Mouse (Mus musculus) liver, embryonic 13.5 days (tissue): ENCODE measurements around the gene Gm49395. TPM values are rescaled to one million over a fixed set of nuclear protein-coding genes. Genes with fewer than 3 reads are reported as not detected.

ENCODE experiments used
- ATAC-seq: fragments of 200-750 bp; cut with Nextera tagmentation; 2 replicates; pipeline ENCODE4 v1.8.0; 2017; ENCODE audit warnings: low read depth, mild to moderate bottlenecking, moderate number of reproducible peaks, moderate library complexity
- DNase-seq: peaks from one replicate; pipeline ENCODE4 v3.0.0; 2022
- H3K27ac ChIP-seq: fragments of 300-500 bp; sonication (generic); 2 replicates; pipeline ENCODE4 v1.5.1; 2015; ENCODE audit warnings: moderate library complexity, mild to moderate bottlenecking, inconsistent platforms
- H3K27me3 ChIP-seq: fragments of 300-500 bp; sonication (generic); 2 replicates; pipeline ENCODE4 v1.6.1; 2015; ENCODE audit warnings: mild to moderate bottlenecking, inconsistent platforms
- H3K36me3 ChIP-seq: fragments of 300-500 bp; sonication (generic); 2 replicates; pipeline ENCODE4 v1.6.1; 2015; ENCODE audit warnings: mild to moderate bottlenecking, inconsistent platforms
- H3K4me1 ChIP-seq: fragments of 300-500 bp; sonication (generic); replicated peaks from 2 replicates; pipeline ENCODE4 v1.6.1; 2015; ENCODE audit warnings: inconsistent platforms
- H3K4me2 ChIP-seq: fragments of 300-500 bp; sonication (generic); 2 replicates; pipeline ENCODE4 v1.6.1; 2015; ENCODE audit warnings: inconsistent platforms, mild to moderate bottlenecking, moderate library complexity
- H3K4me3 ChIP-seq: fragments of 300-500 bp; sonication (generic); replicated peaks from 2 replicates; pipeline ENCODE4 v1.5.1; 2015; ENCODE audit warnings: mild to moderate bottlenecking, inconsistent platforms
- H3K9ac ChIP-seq: fragments of 300-500 bp; sonication (generic); 2 replicates; pipeline ENCODE4 v1.6.1; 2015; ENCODE audit warnings: mild to moderate bottlenecking, inconsistent platforms
- H3K9me3 ChIP-seq: fragments of 300-500 bp; sonication (generic); replicated peaks from 2 replicates; pipeline ENCODE4 v1.6.1; 2016; ENCODE audit warnings: inconsistent platforms
- WGBS: fragments of 180-500 bp; shearing (Covaris S2); methylation state at CpG from one replicate; pipeline ENCODE4 v1.1.7; 2015; ENCODE audit not compliant: insufficient replicate concordance; 5-methylcytosine and 5-hydroxymethylcytosine counted together
- polyA plus RNA-seq: library from polyadenylated mRNA; unstranded; fragments of >200 nt; fragmentation: Nextera tagmentation; extraction: Ambion mirVana; gene quantifications from 2 replicates; pipeline ENCODE4 v1.2.1, GENCODE M21; 2015

Gm49395 gene
- polyA plus RNA-seq, 1 experiment from 2014 or later = 2.9 TPM

- Histone ChIP-seq H3K4me1 (peaks cover 14% of the 10 kb centered on the region), H3K4me3 (no peak overlapping the region), H3K9me3 (no peaks in the 10 kb centered on the region), H3K36me3 (peaks cover 17% of the 10 kb centered on the region), H3K9ac (no peak overlapping the region), H3K27ac (no peak overlapping the region), H3K27me3 (no peaks in the 10 kb centered on the region), H3K4me2 (no peak overlapping the region)
- DNase-seq (no peak), ATAC-seq (no peak)
- WGBS = 73% methylated on average over 7 of the region's 7 CpGs
These were observed 19.4 kb downstream of the Gm49395 start for GRCm38 (mm10) chr13:115082339-115082738.

- H3K4me3 ChIP-seq = no peak overlapping the region
- no peaks in the 10 kb centered on the region for H3K27me3 ChIP-seq
- DNase-seq (no peak), ATAC-seq (no peak)
- no peaks in the 10 kb centered on the region for H3K9me3 ChIP-seq
- peaks cover 3% of the 10 kb centered on the region; the same call in 1 of the 2 replicates for H3K4me1 ChIP-seq
- no peak overlapping the region for H3K4me2 ChIP-seq
- H3K27ac ChIP-seq = no peak overlapping the region; the same call in 1 of the 2 replicates
- no peak overlapping the region for H3K9ac ChIP-seq
- WGBS = 65% methylated on average over 3 of the region's 3 CpGs
- H3K36me3 ChIP-seq = no peaks in the 10 kb centered on the region
These were observed 21.6 kb downstream of the Gm49395 start for GRCm38 (mm10) chr13:115079996-115080585.

GRCm38 (mm10) chr13:115078997-115079685 lies 22.6 kb downstream of the Gm49395 start:
- Histone ChIP-seq H3K9me3 (no peaks in the 10 kb centered on the region), H3K9ac (no peak overlapping the region), H3K27me3 (no peaks in the 10 kb centered on the region), H3K4me3 (no peak overlapping the region), H3K36me3 (no peaks in the 10 kb centered on the region), H3K4me2 (no peak overlapping the region), H3K27ac (no peak overlapping the region), H3K4me1 (peaks cover 3% of the 10 kb centered on the region; the same call in 1 of the 2 replicates)
- ATAC-seq = no peak
- no peak for DNase-seq
- WGBS = 62% methylated on average over 6 of the region's 6 CpGs

GRCm38 (mm10) chr13:115077346-115078134 lies 24.2 kb downstream of the Gm49395 start:
- Histone ChIP-seq H3K27me3 (no peaks in the 10 kb centered on the region), H3K4me2 (no peak overlapping the region), H3K9me3 (no peaks in the 10 kb centered on the region), H3K9ac (no peak overlapping the region), H3K4me1 (peaks cover 3% of the 10 kb centered on the region; the same call in 1 of the 2 replicates), H3K4me3 (no peak overlapping the region), H3K27ac (no peak overlapping the region), H3K36me3 (no peaks in the 10 kb centered on the region)
- DNase-seq = no peak
- WGBS = 33% methylated on average over 9 of the region's 9 CpGs
- ATAC-seq = no peak

- no peak overlapping the region for H3K9ac ChIP-seq
- no peaks in the 10 kb centered on the region for H3K4me1 ChIP-seq
- DNase-seq (no peak), ATAC-seq (no peak)
- H3K27ac ChIP-seq = no peak overlapping the region
- no peaks in the 10 kb centered on the region for H3K9me3 ChIP-seq
- H3K4me2 ChIP-seq = no peak overlapping the region
- 74% methylated on average over 6 of the region's 6 CpGs for WGBS
- H3K36me3 ChIP-seq = no peaks in the 10 kb centered on the region
- H3K4me3 ChIP-seq = no peak overlapping the region
- no peaks in the 10 kb centered on the region for H3K27me3 ChIP-seq
These were observed 29.3 kb downstream of the Gm49395 start for GRCm38 (mm10) chr13:115072386-115072785.

- Histone ChIP-seq H3K9me3 (no peaks in the 10 kb centered on the region), H3K9ac (no peak overlapping the region), H3K4me3 (no peak overlapping the region), H3K27ac (no peak overlapping the region), H3K4me2 (no peak overlapping the region), H3K36me3 (no peaks in the 10 kb centered on the region), H3K27me3 (no peaks in the 10 kb centered on the region), H3K4me1 (no peaks in the 10 kb centered on the region)
- no peak for ATAC-seq
- no peak for DNase-seq
- WGBS = 82% methylated on average over 3 of the region's 3 CpGs
These were observed 30.3 kb downstream of the Gm49395 start for GRCm38 (mm10) chr13:115071431-115071830.

GRCm38 (mm10) chr13:115067968-115068330 lies 33.8 kb downstream of the Gm49395 start:
- Histone ChIP-seq H3K4me1 (no peaks in the 10 kb centered on the region), H3K4me3 (no peak overlapping the region), H3K4me2 (no peak overlapping the region), H3K9ac (no peak overlapping the region), H3K9me3 (no peaks in the 10 kb centered on the region), H3K27me3 (no peaks in the 10 kb centered on the region), H3K27ac (no peak overlapping the region), H3K36me3 (no peaks in the 10 kb centered on the region)
- ATAC-seq (no peak), DNase-seq (no peak)
- 65% methylated on average over 1 of the region's 1 CpGs for WGBS

- H3K27me3 ChIP-seq = no peaks in the 10 kb centered on the region
- H3K9ac ChIP-seq = no peak overlapping the region
- DNase-seq = no peak
- no peak overlapping the region for H3K27ac ChIP-seq
- no peaks in the 10 kb centered on the region for H3K9me3 ChIP-seq
- H3K4me3 ChIP-seq = no peak overlapping the region
- H3K4me1 ChIP-seq = no peaks in the 10 kb centered on the region
- 72% methylated on average over 4 of the region's 4 CpGs for WGBS
- no peak for ATAC-seq
- H3K36me3 ChIP-seq = no peaks in the 10 kb centered on the region
- H3K4me2 ChIP-seq = no peak overlapping the region
These were observed 34.3 kb downstream of the Gm49395 start for GRCm38 (mm10) chr13:115067324-115067967.

- H3K27ac ChIP-seq = no peak overlapping the region
- H3K9ac ChIP-seq = no peak overlapping the region
- H3K4me1 ChIP-seq = no peaks in the 10 kb centered on the region
- ATAC-seq (no peak), DNase-seq (no peak)
- H3K4me3 ChIP-seq = no peak overlapping the region
- no peaks in the 10 kb centered on the region for H3K9me3 ChIP-seq
- no peak overlapping the region for H3K4me2 ChIP-seq
- 63% methylated on average over 5 of the region's 5 CpGs for WGBS
- H3K27me3 ChIP-seq = no peaks in the 10 kb centered on the region
- H3K36me3 ChIP-seq = no peaks in the 10 kb centered on the region
These were observed 44.2 kb downstream of the Gm49395 start for GRCm38 (mm10) chr13:115057555-115057954.

GRCm38 (mm10) chr13:115054783-115055182 lies 46.9 kb downstream of the Gm49395 start:
- ATAC-seq (no peak), DNase-seq (no peak)
- H3K4me3 ChIP-seq = no peak overlapping the region
- H3K36me3 ChIP-seq = no peaks in the 10 kb centered on the region
- no peaks in the 10 kb centered on the region for H3K4me1 ChIP-seq
- 60% methylated on average over 9 of the region's 9 CpGs for WGBS
- no peak overlapping the region for H3K9ac ChIP-seq
- no peak overlapping the region for H3K4me2 ChIP-seq
- H3K27me3 ChIP-seq = no peaks in the 10 kb centered on the region
- no peaks in the 10 kb centered on the region for H3K9me3 ChIP-seq
- H3K27ac ChIP-seq = no peak overlapping the region

- Histone ChIP-seq H3K27ac (no peak overlapping the region), H3K9me3 (no peaks in the 10 kb centered on the region), H3K27me3 (no peaks in the 10 kb centered on the region), H3K4me2 (no peak overlapping the region), H3K4me3 (no peak overlapping the region), H3K36me3 (no peaks in the 10 kb centered on the region), H3K4me1 (no peaks in the 10 kb centered on the region), H3K9ac (no peak overlapping the region)
- no peak for ATAC-seq
- no peak for DNase-seq
- WGBS = 68% methylated on average over 7 of the region's 7 CpGs
These were observed 49.2 kb downstream of the Gm49395 start for GRCm38 (mm10) chr13:115052568-115052967.
